Mouse (Mus musculus) spleen, adult 12 weeks (tissue): ENCODE measurements around the gene Cenpq.

Experiments used
- DNase-seq: peaks from one replicate; pipeline ENCODE4 v3.0.0; 2022; ENCODE audit warnings: low spot score

Gene Cenpq

GRCm38 (mm10) chr17:40934420-40935231 is at the start of gene Cenpq, which contains the start of gene Mut:
TSS of gene Cenpq (minus strand) at chr17:40935047.
TSS of gene Mut (plus strand) at chr17:40934685.
- DNase-seq = peak; percentile 89

GRCm38 (mm10) chr17:40977914-40978313 is 43.1 kb upstream of the Cenpq start:
- no peak for DNase-seq

- DNase-seq = no peak
Observed at GRCm38 (mm10) chr17:40948518-40948917, 13.7 kb upstream of the Cenpq start.

- no peak for DNase-seq
Observed at GRCm38 (mm10) chr17:40933985-40934384, 862 bp downstream of the Cenpq start.

- DNase-seq = no peak
Observed at GRCm38 (mm10) chr17:40915499-40915898, 19.3 kb downstream of the Cenpq start.

- DNase-seq = no peak
Observed at GRCm38 (mm10) chr17:40914250-40914649, 20.6 kb downstream of the Cenpq start, which contains the start of gene Glyatl3. TSS of gene Glyatl3 (minus strand) at chr17:40914350.

GRCm38 (mm10) chr17:40904721-40905154 is 30.1 kb downstream of the Cenpq start:
- no peak for DNase-seq

GRCm38 (mm10) chr17:40904056-40904597 is 30.7 kb downstream of the Cenpq start:
- no peak for DNase-seq

GRCm38 (mm10) chr17:40903345-40903744 is 31.5 kb downstream of the Cenpq start:
- DNase-seq = no peak

GRCm38 (mm10) chr17:40899783-40900363 is 35.0 kb downstream of the Cenpq start:
- DNase-seq = no peak

- no peak for DNase-seq
Observed at GRCm38 (mm10) chr17:40896863-40897262, 38.0 kb downstream of the Cenpq start.

GRCm38 (mm10) chr17:40887849-40888536 is 46.9 kb downstream of the Cenpq start:
- no peak for DNase-seq

GRCm38 (mm10) chr17:40885155-40885554 is 49.7 kb downstream of the Cenpq start:
- no peak for DNase-seq

GRCm38 (mm10) chr17:40882172-40882571 is 52.7 kb downstream of the Cenpq start:
- DNase-seq = no peak

- DNase-seq = no peak
Observed at GRCm38 (mm10) chr17:40879924-40880691, 54.7 kb downstream of the Cenpq start, which contains the start of gene 9130008F23Rik. TSS of gene 9130008F23Rik (minus strand) at chr17:40880559.

- no peak for DNase-seq
Observed at GRCm38 (mm10) chr17:40879528-40879923, 55.3 kb downstream of the Cenpq start.

- DNase-seq = no peak
Observed at GRCm38 (mm10) chr17:40877741-40878140, 57.1 kb downstream of the Cenpq start.

GRCm38 (mm10) chr17:40875568-40875967 is 59.3 kb downstream of the Cenpq start:
- DNase-seq = no peak

- no peak for DNase-seq
Observed at GRCm38 (mm10) chr17:40874701-40875100, 60.1 kb downstream of the Cenpq start.

- no peak for DNase-seq
Observed at GRCm38 (mm10) chr17:40873582-40874011, 61.2 kb downstream of the Cenpq start.
